Mouse (Mus musculus) limb, embryonic 14.5 days (tissue): Measurements from ENCODE around the gene Prkn. TPM values are rescaled to one million over a fixed set of nuclear protein-coding genes. Genes with fewer than 3 reads are reported as not detected.

Source experiments
- ATAC-seq: fragments of 200-750 bp; cut with Nextera tagmentation; 2 replicates; pipeline ENCODE4 v1.8.0; 2017; ENCODE audit warnings: low read depth, moderate number of reproducible peaks, moderate TSS enrichment; ENCODE audit not compliant: low FRiP score
- DNase-seq: peaks from one replicate; pipeline ENCODE4 v3.0.0-alpha.2; 2015; ENCODE audit warnings: low spot score
- H3K27ac ChIP-seq: fragments of 300-500 bp; sonication (generic); replicated peaks from 2 replicates; pipeline ENCODE4 v1.5.1; 2014; ENCODE audit warnings: low read depth, mild to moderate bottlenecking, low read length, moderate library complexity, mixed read lengths
- H3K27me3 ChIP-seq: fragments of 300-500 bp; sonication (generic); 2 replicates; pipeline ENCODE4 v1.6.1; 2014; ENCODE audit warnings: low read length, mixed read lengths; ENCODE audit not compliant: control insufficient read depth, insufficient read depth
- H3K36me3 ChIP-seq: fragments of 300-500 bp; sonication (generic); 2 replicates; pipeline ENCODE4 v1.6.1; 2014; ENCODE audit warnings: mild to moderate bottlenecking, low read length, moderate library complexity, mixed read lengths; ENCODE audit not compliant: control insufficient read depth, insufficient read depth
- H3K4me1 ChIP-seq: fragments of 300-500 bp; sonication (generic); 2 replicates; pipeline ENCODE4 v1.6.1; 2014; ENCODE audit warnings: antibody characterized with exemption, low read length, mixed read lengths; ENCODE audit not compliant: control insufficient read depth, insufficient read depth
- H3K4me2 ChIP-seq: fragments of 300-500 bp; sonication (generic); replicated peaks from 2 replicates; pipeline ENCODE4 v1.6.1; 2014; ENCODE audit warnings: low read depth, mild to moderate bottlenecking, low read length, moderate library complexity; ENCODE audit not compliant: severe bottlenecking
- H3K4me3 ChIP-seq: fragments of 300-500 bp; sonication (generic); replicated peaks from 2 replicates; pipeline ENCODE4 v1.5.1; 2014; ENCODE audit warnings: low read length
- H3K9ac ChIP-seq: fragments of 300-500 bp; sonication (generic); 2 replicates; pipeline ENCODE4 v1.6.1; 2014; ENCODE audit warnings: mild to moderate bottlenecking, low read depth, low read length, moderate library complexity; ENCODE audit not compliant: severe bottlenecking
- H3K9me3 ChIP-seq: fragments of 300-500 bp; sonication (generic); 2 replicates; pipeline ENCODE4 v1.6.1; 2016; ENCODE audit warnings: low read length; ENCODE audit not compliant: control insufficient read depth
- POLR2A ChIP-seq: fragments of 200-500 bp; IDR thresholded peaks from 2 replicates; pipeline ENCODE4 v1.8.0; 2012; ENCODE audit warnings: inconsistent platforms, mild to moderate bottlenecking, moderate library complexity, borderline replicate concordance; ENCODE audit not compliant: insufficient read depth, insufficient read length; ENCODE audit errors: extremely low read depth
- WGBS: fragments of 180-500 bp; shearing (Covaris S2); extraction: QIAGEN DNeasy Blood & Tissue Kit; methylation state at CpG from one replicate; pipeline ENCODE4 v1.1.7; 2014; 5-methylcytosine and 5-hydroxymethylcytosine counted together
- polyA plus RNA-seq, 2 experiments: library from polyadenylated mRNA; depleted of rRNA in 1 of 2; stranded (reverse) in 1 of 2; unstranded in 1 of 2; fragments of >200 nt; fragmentation: Nextera tagmentation in 1 of 2; extraction: Ambion mirVana in 1 of 2; gene quantifications; 2 replicates each; pipeline versions ENCODE4 v1.2.1 to v1.2.3; 2012 to 2014

Gene Prkn
- polyA plus RNA-seq, 2 experiments, result 2.3 to 2.7 TPM

DNA sequence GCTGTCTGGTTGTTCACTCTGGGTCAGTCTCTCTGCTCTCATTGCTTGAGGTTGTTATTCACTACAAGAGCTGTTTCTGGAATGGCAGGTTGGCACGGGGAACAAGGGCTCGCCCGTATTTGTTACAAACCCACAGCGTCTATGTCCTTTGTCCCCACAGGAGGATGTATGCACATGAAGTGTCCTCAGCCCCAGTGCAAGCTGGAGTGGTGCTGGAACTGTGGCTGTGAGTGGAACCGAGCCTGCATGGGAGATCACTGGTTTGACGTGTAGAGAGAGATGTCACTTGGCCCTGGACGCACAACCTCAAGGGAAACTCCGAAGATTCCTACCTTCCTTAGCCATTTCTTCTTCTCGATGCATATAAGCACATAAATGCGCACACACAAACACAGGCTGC, 1221.2 kb downstream of the Prkn start:
- Histone ChIP-seq H3K9ac (no peak overlapping the region), H3K27ac (no peak overlapping the region), H3K4me2 (no peak overlapping the region), H3K4me3 (no peak overlapping the region), H3K9me3 (no peaks in the 10 kb centered on the region), H3K27me3 (no peaks in the 10 kb centered on the region), H3K4me1 (no peaks in the 10 kb centered on the region), H3K36me3 (no peaks in the 10 kb centered on the region)
- DNase-seq (no peak), ATAC-seq (no peak)
- 89% methylated on average over 10 of the region's 10 CpGs for WGBS
- no peak for TF ChIP-seq POLR2A

DNA sequence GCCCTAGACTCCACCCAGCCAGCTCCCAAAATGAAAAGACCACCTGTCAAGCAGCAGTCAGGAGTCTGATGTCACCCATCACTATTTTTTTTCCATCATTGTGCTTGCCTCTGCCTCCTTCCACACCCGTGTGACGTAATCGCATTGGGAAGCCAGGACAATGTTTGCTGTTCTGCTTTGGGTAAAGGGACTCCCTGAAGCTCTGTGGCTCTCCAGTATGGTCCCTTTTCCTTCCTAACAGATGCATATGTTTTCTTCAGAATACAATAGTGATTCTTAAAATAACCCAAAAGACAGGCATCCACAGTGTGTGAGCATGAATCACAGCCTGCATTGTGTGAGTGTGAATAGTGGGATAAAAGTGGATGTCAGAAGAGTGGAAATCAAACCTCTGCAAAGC, 1222.7 kb downstream of the Prkn start:
- Histone ChIP-seq H3K4me3 (no peak overlapping the region), H3K9ac (no peak overlapping the region), H3K9me3 (no peaks in the 10 kb centered on the region), H3K27me3 (no peaks in the 10 kb centered on the region), H3K4me1 (no peaks in the 10 kb centered on the region), H3K4me2 (no peak overlapping the region), H3K36me3 (no peaks in the 10 kb centered on the region), H3K27ac (no peak overlapping the region)
- 79% methylated on average over 3 of the region's 3 CpGs for WGBS
- no peak for TF ChIP-seq POLR2A
- DNase-seq, result no peak
- no peak for ATAC-seq

DNA sequence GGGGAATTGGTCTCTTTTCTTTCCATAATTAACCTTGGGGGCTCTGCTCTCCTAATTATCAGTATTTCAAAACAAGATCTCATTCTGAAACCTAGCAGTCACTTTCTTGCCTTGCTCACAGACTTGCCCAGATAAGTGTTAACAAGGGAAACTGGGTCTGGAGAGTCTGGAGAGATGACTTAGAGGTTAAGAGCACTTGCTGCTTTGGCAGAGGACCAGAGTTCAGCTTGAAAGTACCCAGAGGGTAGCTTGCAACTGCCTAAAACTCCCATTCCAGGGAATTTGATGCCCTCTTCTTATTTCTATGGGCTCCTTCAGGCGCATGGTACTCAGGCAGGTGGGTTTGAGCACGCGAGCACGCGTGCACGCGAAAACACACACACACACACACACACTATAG, 1223.3 kb downstream of the Prkn start:
- Histone ChIP-seq H3K27me3 (no peaks in the 10 kb centered on the region), H3K9ac (no peak overlapping the region), H3K27ac (no peak overlapping the region), H3K9me3 (no peaks in the 10 kb centered on the region), H3K4me3 (no peak overlapping the region), H3K4me1 (no peaks in the 10 kb centered on the region), H3K4me2 (no peak overlapping the region), H3K36me3 (no peaks in the 10 kb centered on the region)
- DNase-seq, result no peak
- WGBS, result 96% methylated on average over 7 of the region's 7 CpGs
- TF ChIP-seq POLR2A, result no peak
- no peak for ATAC-seq

DNA sequence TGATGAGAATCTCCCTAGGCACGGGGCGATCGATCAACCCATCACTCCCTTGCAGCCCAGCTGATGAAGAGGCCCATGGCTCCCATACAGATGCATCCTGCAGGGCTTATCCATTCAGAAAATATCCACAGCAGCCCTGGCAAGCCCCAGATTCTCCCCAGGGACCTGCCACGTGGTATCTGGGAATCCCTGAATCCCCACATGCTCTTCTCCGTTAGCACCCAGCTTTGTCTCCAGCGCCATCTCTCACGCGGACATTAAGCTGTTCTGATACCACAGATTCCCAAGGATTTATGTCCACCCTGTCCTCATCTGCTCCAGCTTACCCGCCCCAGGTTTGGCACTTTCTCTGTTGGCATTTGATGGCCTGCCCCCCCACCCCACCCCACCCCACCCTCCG, 1225.9 kb downstream of the Prkn start:
- H3K4me3 ChIP-seq, result no peak overlapping the region
- no peak overlapping the region for H3K27ac ChIP-seq
- WGBS, result 83% methylated on average over 10 of the region's 10 CpGs

DNA sequence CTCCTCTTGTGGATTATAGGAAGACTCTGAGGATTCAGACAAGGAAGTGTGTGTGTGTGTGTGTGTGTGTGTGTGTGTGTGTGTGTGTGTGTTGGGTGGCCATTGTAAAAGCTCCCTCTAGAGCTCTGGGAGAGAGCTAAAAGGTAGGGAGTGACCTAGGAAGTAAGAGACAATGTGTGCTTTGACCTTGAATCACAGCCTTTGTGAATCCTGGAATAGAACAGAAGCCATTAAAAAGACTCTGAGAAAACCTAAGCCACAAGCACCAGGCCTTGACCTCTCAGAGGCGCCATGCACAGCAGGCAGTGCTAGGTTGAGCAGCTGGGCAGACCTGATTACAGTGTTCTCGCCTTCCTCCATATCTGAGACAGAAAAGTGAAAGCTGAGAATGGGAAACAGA, 1236.6 kb downstream of the Prkn start:
- ATAC-seq (no peak), DNase-seq (no peak)
- peaks cover 5% of the 10 kb centered on the region; the same call in 1 of the 2 replicates for H3K4me1 ChIP-seq
- H3K9ac ChIP-seq, result no peak overlapping the region
- H3K27me3 ChIP-seq, result no peaks in the 10 kb centered on the region
- H3K4me2 ChIP-seq, result no peak overlapping the region
- no peaks in the 10 kb centered on the region for H3K9me3 ChIP-seq
- WGBS, result 57% methylated on average over 2 of the region's 2 CpGs
- no peak overlapping the region for H3K4me3 ChIP-seq
- no peak overlapping the region for H3K27ac ChIP-seq
- TF ChIP-seq POLR2A, result no peak
- no peaks in the 10 kb centered on the region for H3K36me3 ChIP-seq

More for the DNA sequence above, 1225.9 kb downstream of the Prkn start:
- TF ChIP-seq POLR2A, result no peak
- no peaks in the 10 kb centered on the region for H3K27me3 ChIP-seq
- H3K36me3 ChIP-seq, result no peaks in the 10 kb centered on the region
- no peaks in the 10 kb centered on the region for H3K9me3 ChIP-seq
- no peak overlapping the region for H3K9ac ChIP-seq
- H3K4me2 ChIP-seq, result no peak overlapping the region
- no peaks in the 10 kb centered on the region for H3K4me1 ChIP-seq
- ATAC-seq (no peak), DNase-seq (no peak)
